Mouse (Mus musculus): ENCODE measurements at regions not wholly inside any gene's neighbourhood (a gene's known extent, or its start where the extent isn't known, plus 50 kb on each side); places are given as distances from the start of the nearest gene placed in this dataset.

- no peak for DNase-seq
These were observed 96.2 kb upstream of the Rxylt1 start for GRCm38 (mm10) chr10:122193343-122193742.

GRCm38 (mm10) chr10:122185152-122185745 lies 88.1 kb upstream of the Rxylt1 start:
- DNase-seq = peak; percentile 46

GRCm38 (mm10) chr10:122183025-122183424 lies 85.9 kb upstream of the Rxylt1 start:
- DNase-seq = peak; percentile 63

- DNase-seq = peak; percentile 30
These were observed 51.9 kb upstream of the Rxylt1 start for GRCm38 (mm10) chr10:122149038-122149437.

- no peak for DNase-seq
These were observed 51.4 kb upstream of the Rxylt1 start for GRCm38 (mm10) chr10:122148609-122149008.

All from lung, postnatal 36 days (tissue).